Mouse (Mus musculus) kidney, adult 2 months (tissue): ENCODE data around the gene Begain.

Source experiments
- CTCF ChIP-seq: fragments of 200-500 bp; conservative IDR thresholded peaks from 2 replicates; pipeline ENCODE4 v1.5.1; 2011; ENCODE audit warnings: low read depth, mild to moderate bottlenecking, control low read depth, low read length, moderate library complexity, mixed read lengths; ENCODE audit not compliant: insufficient read depth, insufficient read length
- POLR2A ChIP-seq: fragments of 200-500 bp; IDR thresholded peaks from one replicate; pipeline ENCODE4 v1.6.1; 2011; ENCODE audit warnings: low read depth, low read length, control low read depth

DNA sequence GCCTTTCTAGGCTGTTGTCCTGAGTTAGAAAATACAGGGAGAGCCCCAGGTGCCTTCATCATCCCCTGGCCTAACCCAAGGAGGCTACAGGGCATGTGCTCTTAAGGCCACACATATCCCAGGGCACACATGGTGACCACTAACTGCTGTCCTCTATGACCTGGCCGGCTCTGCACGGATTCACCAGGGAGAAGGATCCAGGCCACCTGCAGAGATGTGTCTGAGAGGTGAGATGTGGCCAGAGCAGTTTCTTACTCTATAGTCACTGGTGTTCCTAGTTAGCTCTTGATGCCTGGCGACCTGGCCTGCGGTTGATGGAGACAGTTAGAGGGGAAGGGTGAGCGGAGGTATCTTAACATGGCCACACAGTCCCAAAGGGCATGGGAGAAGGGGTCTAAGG lies 45.1 kb downstream of the Begain start:
- no peak for TF ChIP-seq CTCF
- no peak for TF ChIP-seq POLR2A
